Mouse (Mus musculus) urinary bladder, postnatal 25 days (tissue): ENCODE data around the gene Wdtc1.

Experiments
- DNase-seq: peaks from one replicate; pipeline ENCODE4 v3.0.0; 2022; ENCODE audit warnings: low spot score

Gene Wdtc1

DNA sequence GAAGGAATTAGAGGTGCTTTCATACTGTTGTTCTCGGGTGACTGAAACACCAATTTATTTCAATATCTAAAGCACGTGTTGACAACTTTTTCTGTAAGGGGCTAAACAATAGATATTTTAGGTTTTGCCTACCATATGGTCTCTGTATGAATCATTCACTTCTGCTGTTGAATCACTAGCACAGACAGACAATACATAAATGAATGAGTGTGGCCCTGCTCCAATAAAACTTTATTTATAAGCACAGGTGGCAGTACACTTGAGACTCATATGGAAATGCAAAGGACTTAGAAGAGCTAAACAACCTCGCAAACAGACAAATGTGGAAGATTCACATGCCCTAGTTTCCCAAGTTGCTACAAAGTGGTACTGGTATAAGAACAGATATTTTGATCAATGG is 33.6 kb downstream of the Wdtc1 start:
- DNase-seq, result no peak

DNA sequence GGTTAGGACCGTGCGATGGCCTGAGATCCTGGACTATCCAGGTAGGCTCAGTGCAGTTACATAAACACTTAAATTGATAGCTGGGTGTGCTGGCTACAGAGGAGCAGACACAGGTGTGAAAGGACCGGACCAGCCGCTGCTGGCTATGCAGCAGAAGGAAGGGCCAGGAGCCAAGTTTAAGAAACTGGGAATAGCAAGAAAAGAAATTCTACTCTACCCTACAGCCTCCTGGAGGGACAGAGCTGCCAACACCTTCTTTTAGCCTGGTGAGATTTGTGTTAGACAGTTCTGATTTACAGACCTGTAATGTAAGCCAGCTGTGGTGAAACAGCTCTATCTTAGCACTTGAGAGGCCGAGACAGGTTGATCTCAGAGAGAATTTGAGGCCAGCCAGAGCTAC is 37.3 kb downstream of the Wdtc1 start:
- no peak for DNase-seq

DNA sequence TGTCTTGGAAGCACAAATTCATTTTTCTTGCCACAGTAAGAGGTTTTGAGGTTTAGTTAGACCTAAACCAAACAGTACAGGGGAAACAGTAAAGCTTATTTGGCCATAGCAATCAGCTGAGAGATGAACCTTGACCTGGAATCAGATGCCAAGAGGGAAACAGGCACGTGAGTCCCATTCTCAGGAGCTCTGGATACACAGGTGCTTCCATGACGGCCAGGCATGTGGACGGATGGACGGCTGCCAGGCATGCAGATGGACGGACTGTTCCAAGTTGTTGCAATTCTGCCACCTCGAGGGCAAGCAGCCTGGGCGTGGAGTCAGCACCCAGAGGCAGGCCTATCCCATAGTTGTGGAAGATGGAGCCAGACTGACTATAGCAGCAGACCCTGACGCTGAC is 38.4 kb downstream of the Wdtc1 start:
- no peak for DNase-seq

DNA sequence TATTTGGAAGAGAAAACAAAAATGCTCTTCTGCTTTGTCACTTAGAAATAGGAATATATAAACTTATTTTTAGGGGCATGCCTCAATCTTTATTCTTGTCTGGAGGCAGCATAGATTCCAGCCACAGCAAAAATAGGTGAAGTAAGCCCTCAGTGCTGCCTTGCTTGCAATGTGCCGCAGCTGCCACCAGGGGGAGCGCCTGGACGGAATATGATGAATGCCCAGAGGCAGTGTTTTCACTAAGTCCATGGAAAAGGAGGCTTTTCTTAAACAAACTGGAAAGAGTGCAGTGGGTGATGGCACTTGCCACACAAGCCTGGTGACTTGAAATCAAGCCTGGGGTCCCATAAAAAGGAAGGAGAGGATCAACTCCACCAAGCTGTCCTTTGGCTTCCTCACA is 43.3 kb downstream of the Wdtc1 start:
- DNase-seq, result peak; percentile 93

DNA sequence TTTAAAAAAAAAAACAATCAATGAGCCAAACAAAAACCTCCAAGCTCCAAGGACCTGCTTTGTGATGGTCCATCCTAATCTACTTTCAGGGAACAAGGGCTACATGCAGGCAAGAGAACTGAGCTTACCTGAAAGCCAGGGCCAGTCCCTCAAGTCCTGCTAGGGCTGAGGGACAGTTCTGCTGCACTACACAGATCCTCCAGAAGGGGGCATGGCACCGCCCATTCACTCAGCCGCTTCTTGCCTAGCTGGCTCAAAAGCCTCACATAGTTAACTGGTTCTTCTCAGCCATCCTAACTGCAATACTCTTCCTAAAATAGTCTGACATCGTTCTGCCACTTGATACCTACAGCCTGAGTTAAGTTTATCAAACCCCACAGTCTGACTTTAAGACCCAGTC is 46.0 kb downstream of the Wdtc1 start:
- peak; percentile 50 for DNase-seq

DNA sequence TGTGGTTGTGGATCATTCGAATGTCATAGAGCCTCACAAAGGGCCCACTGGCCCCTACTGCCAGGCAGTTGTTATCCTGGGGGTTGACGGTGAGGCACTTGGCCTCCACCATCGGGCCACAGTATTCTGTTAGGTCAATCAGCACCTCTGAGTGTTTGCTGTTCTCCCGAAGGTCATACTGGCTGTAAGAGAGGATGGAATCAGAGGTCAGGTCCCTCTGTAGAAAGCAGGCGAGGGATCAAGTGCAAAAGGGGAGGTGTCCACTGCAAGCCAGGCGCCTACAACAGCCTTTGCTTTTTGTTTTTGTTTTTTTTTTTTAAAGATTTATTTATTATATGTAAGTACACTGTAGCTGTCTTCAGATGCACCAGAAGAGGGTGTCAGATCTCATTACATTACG is 47.5 kb downstream of the Wdtc1 start:
- DNase-seq, result no peak

DNA sequence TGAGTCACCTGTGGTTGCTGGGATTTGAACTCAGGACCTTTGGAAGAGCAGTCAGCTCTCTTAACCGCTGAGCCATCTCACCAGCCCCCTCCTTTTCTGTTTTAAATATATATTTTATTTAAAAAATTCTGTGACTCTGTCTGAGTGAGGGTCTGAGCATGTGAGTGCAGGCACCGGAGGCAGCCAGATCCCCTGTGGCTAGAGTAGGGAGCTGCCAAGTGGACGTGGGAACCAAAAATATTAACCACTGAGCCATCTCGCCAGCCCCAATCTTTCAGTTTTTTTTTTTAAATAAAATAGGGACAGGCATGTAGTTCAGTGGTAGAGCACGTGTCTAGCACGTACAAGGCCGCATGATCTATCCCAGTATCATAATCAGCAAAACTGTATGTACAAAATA is 48.5 kb downstream of the Wdtc1 start:
- no peak for DNase-seq

DNA sequence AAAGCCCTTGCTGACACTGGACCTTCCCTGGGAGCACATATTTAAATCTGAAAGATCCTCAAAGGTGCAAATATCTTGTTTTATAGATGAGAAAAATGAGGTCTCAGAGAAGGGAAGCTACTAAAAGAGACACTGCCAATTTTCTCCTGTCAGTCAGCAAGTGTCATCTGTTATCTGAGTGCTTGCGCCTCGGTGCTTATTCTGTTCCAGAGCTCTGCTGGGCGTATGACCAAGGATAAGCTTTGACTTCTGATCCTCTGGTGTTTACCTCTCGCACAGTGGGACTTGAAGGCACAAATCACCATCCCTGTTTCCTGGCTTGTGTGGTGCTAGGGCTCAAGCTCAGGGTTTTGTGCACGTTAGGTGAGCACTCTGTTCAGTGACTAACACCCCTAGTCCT is 50.6 kb downstream of the Wdtc1 start:
- DNase-seq, result no peak

DNA sequence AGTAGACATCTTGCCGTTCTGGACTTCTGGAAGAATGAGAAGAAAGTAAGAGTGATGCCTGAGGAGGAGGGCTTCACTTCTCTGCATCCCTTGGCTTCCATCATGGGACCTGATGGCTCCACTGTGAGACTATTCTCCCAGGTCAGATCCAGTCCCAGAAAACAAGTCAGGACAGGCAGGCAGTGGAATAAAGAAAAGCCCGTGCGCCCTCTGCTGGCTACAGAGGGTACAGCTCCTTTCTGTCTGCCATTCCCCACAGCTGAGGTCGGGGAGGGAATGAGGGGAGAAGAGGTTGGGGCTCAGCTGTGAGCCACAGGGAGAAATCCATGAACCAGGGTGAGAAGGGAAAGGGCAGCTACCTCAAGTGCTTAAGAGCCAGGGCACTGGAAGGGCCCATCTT is 51.5 kb downstream of the Wdtc1 start:
- peak; percentile 64 for DNase-seq

DNA sequence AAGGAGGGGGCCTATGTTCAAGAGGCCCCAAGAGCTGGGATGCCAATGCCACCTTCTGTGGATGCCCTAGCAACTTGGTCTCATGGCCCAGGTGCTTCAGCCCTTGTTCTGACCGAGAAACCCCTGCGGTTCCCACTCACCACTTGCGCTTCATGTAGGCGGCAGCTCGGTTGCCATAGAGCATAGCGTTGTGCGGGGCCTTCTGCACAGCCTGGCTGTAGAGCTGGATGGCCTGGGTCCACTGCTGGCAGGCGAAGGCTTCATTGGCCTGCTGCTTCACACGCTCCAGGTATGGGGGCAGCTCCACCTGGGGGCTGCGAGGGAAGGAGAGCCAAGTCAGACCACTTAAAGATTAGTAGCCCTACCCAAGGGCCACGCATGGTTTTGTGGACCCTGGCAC is 52.9 kb downstream of the Wdtc1 start:
- no peak for DNase-seq

DNA sequence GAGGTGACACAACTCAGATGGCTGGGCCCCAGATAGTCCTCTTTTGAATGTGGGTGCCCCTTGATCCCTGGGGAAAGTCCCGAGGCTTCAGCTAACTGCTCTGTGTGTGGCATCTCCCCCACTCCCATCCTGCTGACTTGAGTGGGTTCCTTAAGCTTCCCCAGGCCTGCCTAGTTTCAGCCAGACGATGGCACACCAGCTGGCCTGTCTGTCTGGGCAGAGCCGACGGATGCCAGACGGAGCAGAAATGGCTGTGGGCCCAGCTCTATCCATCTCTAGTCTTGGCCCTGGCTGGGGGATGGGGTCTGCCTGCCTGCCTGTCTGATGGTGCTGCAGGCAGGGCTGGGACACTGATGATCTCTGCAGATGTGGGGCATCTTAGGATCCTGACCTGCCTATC is 53.6 kb downstream of the Wdtc1 start:
- no peak for DNase-seq

DNA sequence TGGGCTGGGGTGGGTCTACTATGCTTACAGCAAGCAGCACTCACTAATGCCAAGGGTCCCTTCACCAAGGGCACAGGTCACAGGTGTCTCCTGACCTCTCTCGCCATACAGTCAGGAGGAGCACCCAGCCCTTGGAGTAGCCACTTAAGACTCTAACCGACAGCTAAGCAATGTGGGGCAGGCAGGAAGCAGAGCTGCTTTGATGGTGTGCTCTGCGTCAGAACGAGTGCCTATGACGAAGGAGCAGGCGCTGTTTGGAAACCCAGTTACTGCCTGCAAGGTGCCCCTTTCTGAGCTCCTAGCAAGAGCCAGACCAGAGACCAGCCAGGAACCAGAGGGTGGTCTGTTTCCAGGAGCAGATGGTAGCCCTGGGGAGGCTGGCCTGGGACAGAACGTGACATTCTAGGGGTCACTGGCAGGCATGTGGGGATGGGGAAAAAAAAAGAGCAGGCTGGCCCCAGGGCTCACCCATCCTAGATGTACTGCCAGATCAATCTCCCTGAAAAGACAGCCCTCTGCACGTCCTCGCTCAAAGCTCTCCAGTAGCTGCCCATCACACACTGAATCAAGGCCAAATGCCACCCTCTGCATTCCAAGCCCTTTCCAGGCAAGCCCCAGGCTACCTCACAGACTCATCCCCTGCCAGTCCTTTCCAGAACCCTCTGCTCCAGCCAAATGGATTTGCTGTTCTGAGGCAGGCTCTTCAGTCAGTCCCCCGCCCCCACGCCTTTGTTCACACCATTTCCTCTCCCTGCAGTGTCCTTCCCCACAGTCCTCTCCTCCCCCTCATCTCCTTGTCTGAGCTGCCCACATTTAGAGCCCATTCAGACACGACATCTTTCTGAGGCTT is 54.5 kb downstream of the Wdtc1 start:
- DNase-seq, result no peak

DNA sequence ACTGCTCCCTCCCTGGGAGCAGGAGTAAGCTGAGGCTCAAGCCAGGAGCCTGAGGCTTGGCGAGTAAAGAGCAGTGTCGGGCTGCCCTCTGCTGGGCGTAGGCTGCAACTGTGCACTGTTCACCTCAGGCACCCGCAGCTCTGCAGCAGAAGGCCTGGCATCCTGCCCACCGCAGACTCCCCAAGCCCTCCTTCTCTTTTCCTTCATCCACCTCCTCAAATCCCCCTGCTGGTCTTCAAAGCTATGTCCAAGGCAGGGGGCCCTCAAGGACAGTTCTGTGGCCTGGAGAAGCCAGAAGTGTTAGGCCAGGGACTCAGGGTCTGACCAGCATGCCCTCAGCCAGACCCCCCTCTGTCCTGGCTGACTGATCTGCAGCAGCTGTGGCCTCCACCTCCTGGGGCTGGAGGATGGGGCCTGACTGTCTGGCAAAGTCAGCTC is 55.5 kb downstream of the Wdtc1 start:
- peak; percentile 79 for DNase-seq

DNA sequence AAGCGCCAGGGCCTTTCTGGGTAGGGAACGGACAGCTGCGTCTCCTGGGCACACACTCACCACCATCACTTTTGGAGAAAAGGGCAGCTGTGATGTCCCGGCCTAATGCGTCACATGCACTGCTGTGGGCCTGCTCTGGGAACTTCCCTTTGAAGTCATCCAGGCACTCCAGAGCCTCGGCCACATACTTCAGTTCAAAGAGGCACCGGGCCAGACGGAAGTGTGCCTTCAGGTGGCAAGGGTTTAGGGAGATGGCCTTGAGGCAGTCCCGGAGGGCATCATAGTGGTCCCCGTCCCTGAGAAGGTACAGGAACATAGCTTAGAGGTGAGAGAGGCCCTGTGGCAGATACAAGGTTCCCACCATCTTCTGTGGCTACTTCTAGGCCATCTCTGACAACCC is 55.9 kb downstream of the Wdtc1 start:
- no peak for DNase-seq

DNA sequence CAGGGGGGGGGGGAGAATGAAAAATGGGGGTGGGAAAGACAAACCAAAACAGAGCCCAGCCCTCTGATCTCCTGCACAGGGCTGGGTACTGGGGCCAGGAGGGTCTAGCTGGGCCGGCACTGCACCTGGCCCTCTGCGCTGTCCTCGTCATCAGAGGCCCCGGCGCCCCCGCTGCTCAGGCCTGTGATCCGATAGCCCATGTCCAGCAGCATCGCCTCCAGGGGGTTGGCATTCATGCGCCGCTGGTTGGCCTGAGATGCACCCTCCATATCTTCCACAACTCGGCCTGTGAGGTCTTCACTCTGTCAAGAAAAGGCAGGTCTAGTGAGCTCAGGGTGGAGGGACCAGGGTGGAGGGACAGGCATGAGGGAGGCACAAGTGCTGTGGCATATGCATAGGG is 59.2 kb downstream of the Wdtc1 start:
- no peak for DNase-seq

DNA sequence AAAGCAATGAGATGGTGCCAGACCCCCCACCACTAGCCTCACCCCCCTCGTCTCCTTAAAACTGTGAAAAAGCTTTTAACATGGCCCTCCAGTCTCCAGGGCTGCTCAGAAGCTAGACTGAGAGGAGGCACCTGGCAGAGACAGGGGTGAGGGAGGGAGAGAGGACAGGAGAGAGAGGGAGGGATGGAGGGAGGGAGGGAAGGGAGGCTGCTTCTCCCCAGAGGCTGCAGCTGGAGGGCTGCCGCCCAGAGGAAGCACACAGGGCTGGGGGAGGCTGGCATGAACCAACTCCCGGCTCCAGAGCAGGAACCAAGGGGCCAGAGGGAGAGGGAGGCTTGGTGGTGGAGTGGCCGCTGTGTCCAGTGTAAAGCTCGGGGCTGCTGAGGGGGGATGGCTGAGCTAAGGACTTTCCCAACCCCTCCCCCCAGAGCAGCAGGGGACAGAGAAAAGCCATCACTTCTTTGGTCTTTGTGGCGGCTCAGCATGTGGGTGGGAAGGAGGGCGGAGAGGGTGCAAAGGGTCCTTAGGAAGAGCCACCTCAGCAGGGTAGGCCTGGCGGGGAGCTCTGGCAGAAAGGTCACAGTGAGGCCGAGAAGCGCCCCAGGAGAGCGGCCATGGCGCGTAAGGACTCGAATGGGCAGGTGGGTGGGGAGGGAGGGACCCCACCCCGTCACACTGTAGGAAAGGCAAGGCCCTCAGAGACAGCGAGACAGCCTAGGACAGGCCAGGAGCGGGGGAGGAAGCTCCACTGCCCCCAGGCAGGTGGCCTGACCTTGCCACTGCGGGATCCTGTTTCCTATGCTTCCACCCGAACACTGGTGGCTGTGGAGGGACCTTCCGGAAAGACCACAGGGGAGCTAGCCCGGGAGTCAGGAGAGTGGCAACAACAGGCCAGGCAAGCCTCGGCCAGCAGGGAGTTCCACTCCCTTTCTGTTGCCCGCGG is 60.1 kb downstream of the Wdtc1 start:
- no peak for DNase-seq

DNA sequence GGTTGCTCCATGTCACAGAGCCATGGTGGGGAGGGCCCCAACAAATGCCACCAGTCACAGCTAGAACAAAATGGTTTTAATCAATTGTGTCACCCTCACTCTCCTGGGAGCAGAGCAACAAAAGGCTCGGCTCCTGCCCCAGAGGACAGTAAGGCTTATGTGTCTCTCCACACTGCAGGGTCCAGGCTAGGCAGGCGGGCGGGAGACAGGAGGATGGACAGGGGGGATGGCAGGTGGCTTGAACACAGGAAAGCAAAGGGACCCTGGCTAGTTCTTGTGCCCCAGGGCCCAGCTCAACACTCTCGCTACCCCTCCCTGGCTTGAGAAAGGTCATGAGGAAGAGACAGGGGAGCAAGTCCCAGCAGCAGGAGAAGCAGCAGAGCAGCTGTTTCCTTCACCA is 60.9 kb downstream of the Wdtc1 start:
- DNase-seq, result no peak

DNA sequence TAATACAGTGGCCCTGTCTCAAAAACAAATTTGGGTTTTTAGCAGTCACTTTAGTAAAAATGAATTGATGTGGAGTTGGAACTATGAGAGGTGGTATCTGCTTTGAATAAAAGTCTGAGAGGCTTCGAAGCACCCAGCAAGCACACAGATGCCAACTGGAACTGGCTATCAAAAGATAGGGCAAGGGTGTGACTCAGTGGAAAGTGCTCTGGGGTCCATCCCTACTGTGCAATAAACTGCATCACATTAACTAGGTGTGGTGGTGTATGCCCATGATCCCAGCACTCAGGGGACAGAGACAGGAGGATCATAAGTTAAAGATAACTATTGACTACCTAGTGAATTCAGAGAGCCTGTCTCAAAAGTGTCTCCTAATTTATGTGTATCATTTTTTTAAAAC is 62.0 kb downstream of the Wdtc1 start:
- no peak for DNase-seq

DNA sequence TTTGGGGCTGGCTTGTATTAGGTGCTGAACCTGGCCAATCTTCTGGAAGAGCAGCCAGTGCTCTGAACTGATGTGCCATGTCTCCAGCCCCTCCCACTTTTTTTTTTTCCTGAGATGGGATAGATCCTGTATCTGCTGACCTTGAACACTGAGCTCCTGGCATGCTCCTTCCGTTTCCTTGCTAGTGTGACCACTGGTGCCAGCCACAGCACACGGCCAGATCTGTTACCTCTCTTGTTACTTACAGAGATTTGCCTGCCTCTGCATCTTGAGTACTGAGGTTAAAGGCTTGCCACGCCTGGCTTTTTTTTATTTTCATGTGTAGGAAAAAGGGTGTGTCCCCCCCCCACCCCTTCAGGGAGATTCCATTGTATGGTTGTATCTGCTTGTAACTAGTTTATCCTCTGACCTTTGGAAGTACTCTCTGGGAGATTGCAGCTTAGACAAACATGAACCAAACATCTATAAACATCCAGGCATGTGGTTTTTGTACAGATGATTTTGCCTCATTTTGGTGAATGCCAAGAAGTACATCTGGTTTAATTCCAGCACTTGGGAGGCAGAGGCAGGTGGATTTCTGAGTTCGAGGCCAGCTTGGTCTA is 66.7 kb downstream of the Wdtc1 start:
- no peak for DNase-seq

DNA sequence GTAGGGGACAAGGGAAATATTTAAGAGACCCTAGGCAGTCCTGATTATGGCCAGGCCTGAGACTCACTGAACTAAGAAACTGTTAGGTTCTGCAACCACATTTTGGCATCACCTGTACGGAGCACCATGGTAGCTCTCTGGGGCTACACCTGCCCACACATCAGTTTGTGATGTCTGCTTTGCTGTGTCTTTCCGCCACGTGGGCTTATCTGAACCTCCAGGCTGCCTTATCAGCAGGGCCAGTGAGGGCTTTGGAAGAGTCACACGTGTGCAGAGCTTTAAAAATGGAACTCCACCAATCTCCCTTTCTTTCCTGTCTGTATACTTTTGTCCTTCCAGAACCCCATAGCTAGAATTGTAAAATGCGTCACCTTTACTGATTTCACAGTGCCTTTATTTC is 67.3 kb downstream of the Wdtc1 start:
- DNase-seq, result no peak

DNA sequence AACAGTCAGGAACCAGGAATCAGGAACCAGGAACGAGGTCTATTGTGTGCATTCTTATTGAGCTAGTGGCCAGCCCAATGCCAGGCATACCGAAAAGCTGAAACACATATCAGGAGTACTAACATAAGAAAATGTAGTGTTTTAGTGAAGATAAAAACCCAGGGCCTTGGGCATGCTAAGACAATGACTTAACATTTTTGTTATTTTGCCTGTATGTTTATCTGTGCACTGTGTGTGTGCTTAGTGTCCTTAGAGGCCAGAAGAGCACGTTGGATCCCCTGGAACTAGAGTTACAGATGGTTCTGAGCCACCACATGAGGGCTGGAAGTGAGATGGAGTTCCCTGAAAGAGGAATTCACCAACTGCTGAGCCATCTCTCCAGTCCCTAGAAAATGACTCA is 68.0 kb downstream of the Wdtc1 start:
- no peak for DNase-seq

DNA sequence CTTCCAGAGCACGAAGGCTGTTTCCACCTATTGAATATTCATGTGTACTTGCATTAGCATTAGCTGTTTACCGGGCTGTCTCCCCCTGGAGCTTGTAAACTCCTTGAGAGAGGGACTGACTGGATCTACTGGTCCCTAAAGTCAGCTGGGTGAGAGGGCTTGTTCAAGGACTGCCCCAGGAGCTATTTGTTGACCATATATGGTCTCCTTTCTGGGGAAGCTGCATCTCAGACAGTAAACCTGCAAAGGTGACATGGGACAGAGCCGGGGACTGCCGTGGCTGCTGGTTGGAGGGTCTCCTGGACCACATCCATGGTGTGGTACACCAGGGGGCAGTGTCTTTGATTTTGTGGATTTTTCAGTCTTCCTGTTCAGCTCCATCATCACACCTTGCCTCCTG is 70.6 kb downstream of the Wdtc1 start:
- no peak for DNase-seq

DNA sequence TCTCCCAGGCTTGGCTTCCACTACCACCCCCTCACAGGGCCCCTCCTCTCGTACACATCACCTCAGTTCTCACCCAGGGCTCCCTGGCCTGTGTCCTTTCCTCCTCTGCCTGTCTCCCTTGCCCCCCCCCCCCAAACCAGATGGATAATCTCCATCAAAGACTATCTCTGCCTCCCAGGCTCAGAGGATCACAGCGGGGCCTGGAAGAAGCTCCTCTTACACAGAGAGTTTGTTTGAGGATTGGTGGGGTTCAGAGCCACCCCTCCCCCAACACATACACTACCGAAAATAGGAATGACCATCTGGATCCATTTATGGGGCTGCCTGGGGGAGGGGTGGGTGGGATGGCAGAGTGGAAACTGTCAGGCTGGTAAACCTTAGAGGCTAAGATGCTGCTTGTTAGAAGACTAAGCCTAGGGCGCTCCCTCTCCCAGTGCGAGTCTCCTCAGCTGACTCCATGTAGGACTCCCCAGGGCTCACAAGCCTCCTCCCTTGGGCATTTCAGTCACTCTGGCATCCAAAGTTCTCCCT is 71.3 kb downstream of the Wdtc1 start:
- DNase-seq, result no peak
